Mouse (Mus musculus) left cerebral cortex, adult 11 months (tissue): Measurements from ENCODE around the gene Atp5e.

Experiments used
- DNase-seq: peaks from one replicate; pipeline ENCODE4 v3.0.0; 2022; ENCODE audit warnings: low spot score

Atp5e gene

DNA sequence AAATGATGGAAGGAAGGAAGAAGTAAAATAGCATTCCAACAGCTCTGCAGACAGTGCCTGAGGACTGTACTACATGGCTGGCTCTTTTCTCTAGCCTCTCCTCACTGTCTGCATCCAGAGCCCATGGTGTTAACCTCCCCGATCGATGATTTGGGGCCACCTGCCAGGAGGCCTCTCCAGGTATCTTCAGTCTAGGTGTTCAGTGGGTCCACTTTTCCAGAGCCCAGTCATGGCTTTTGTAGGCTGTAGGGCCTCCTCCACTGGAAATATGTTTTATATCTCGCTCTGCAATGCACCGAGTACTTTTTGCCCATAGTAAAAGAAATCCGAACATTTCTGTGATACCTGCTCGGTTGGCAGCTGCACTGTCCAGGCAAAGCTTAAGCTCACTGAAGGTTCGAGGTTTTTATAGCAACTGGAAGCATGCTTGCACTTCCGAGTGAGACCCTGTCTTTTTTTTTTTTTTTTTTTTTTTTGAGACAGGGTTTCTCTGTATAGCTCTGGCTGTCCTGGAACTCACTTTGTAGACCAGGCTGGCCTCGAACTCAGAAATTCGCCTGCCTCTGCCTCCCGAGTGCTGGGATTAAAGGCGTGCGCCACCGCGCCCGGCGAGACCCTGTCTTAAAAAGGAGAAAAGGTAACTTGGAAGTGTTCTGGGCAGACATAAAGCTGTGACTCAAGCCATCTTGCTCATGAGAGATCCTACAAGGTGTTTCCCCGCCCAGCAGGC, 48.7 kb downstream of the Atp5e start:
- no peak for DNase-seq

DNA sequence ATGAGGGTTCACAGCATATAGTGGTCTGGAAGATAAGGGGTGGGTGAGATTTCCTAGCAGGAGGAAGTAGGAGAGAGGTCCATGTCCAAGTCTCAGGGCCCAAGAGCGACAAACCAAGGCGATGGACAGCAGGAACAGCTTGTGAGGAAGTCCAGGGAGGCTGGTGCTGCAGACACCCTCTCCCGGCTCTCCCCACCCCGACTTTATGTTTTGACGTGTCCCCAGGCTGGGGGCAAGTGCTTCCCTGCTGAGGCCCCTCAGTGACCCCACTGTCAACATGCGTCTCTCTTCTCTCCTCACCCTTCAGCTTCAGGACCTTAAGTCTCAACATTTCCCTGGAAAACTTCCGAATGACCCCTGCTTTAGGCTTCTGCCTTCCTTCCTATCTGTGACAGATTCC, 50.8 kb downstream of the Atp5e start:
- no peak for DNase-seq
